Mouse (Mus musculus): ENCODE results near the gene Gm5089.

DNA sequence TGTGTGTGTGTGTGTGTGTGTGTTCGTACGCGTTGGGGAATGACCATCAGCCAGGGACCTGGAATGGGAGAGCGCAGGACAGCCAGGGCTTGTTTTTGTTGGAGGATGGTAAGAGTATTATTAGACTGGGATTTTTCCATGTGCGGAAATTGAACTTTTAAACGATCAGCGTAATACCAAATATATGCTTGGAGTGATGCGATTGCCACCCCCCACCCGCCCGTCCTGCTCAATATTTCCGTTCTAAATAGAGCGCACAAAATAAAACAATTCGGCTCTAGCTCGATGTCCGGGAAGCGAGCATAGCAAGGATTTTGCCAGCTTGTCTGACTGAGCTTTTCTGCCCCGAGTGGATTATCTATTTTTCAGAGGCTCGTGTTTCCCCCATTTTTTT is 25.9 kb upstream of the Gm5089 start:
- TF ChIP-seq CTCF (IDR thresholded peaks at IDR 0.05; ENCODE audit: borderline replicate concordance, extremely low read depth, insufficient read depth, insufficient read length) (no peak), POLR2A (IDR thresholded peaks at IDR 0.05; ENCODE audit: borderline replicate concordance, extremely low read depth, insufficient read depth, insufficient read length, poor library complexity, severe bottlenecking) (no peak)
